Mouse (Mus musculus) lung, postnatal 0 days (tissue): ENCODE data around the gene Arhgap10.

Experiments used
- CTCF ChIP-seq: IDR thresholded peaks from 2 replicates; pipeline ENCODE4 v1.5.1; 2016; ENCODE audit warnings: antibody characterized with exemption, mild to moderate bottlenecking
- EP300 ChIP-seq: IDR thresholded peaks from 2 replicates; pipeline ENCODE4 v1.6.1; 2016; ENCODE audit warnings: antibody characterized with exemption, mild to moderate bottlenecking, control low read depth

- TF ChIP-seq EP300: no peak
- TF ChIP-seq CTCF: no peak
These were observed 908 bp downstream of the Arhgap10 start for GRCm38 (mm10) chr8:77516845-77517244.
